Mouse (Mus musculus) C2C12 (cell line): Measurements from ENCODE around the gene Mmp11. TPM values are rescaled to one million over a fixed set of nuclear protein-coding genes. Genes with fewer than 3 reads are reported as not detected.

Source experiments
- H3K27me3 ChIP-seq: one replicate; pipeline ENCODE4 v1.6.1; 2011; ENCODE audit not compliant: control insufficient read depth, insufficient read depth, insufficient read length
- H3K36me3 ChIP-seq: one replicate; pipeline ENCODE4 v1.6.1; 2011; ENCODE audit not compliant: control insufficient read depth, insufficient read depth
- H3K4me3 ChIP-seq: one replicate; pipeline ENCODE4 v1.5.1; 2011; ENCODE audit warnings: mild to moderate bottlenecking, control low read depth; ENCODE audit not compliant: poor library complexity, insufficient read depth, severe bottlenecking
- H3K79me2 ChIP-seq: one replicate; pipeline ENCODE4 v1.6.1; 2011; ENCODE audit not compliant: control insufficient read depth, insufficient read depth
- H3K79me3 ChIP-seq: one replicate; pipeline ENCODE4 v1.6.1; 2011; ENCODE audit warnings: low read depth, control low read depth
- H3ac ChIP-seq: one replicate; pipeline ENCODE3; 2011; ENCODE audit warnings: low read depth; ENCODE audit not compliant: control insufficient read depth, insufficient read length
- CEBPB ChIP-seq: IDR thresholded peaks from one replicate; pipeline ENCODE4 v1.6.1; 2011; ENCODE audit warnings: low read depth, mild to moderate bottlenecking, control low read depth, moderate library complexity
- CTCF ChIP-seq: IDR thresholded peaks from one replicate; pipeline ENCODE4 v1.5.1; 2011; ENCODE audit not compliant: control insufficient read depth, insufficient read depth, insufficient read length
- FOSL1 ChIP-seq: IDR thresholded peaks from one replicate; pipeline ENCODE4 v1.8.0; 2011; ENCODE audit warnings: mild to moderate bottlenecking, low read length; ENCODE audit not compliant: poor library complexity, insufficient read depth, severe bottlenecking
- MAX ChIP-seq: IDR thresholded peaks from one replicate; pipeline ENCODE4 v1.6.1; 2011; ENCODE audit warnings: mild to moderate bottlenecking, control low read depth
- MYOD1 ChIP-seq: IDR thresholded peaks from one replicate; pipeline ENCODE4 v1.6.1; 2011; ENCODE audit warnings: low read depth; ENCODE audit not compliant: control insufficient read depth, insufficient read length
- MYOG ChIP-seq: IDR thresholded peaks from one replicate; pipeline ENCODE4 v1.6.1; 2011; ENCODE audit not compliant: control insufficient read depth, insufficient read length; ENCODE audit errors: extremely low read depth
- USF1 ChIP-seq: IDR thresholded peaks from one replicate; pipeline ENCODE4 v1.6.1; 2011; ENCODE audit warnings: low read depth, mild to moderate bottlenecking, control low read depth, moderate library complexity
- polyA plus RNA-seq: library from polyadenylated mRNA; unstranded; fragments of >200 nt; fragmentation: generic; extraction: Trizol; gene quantifications from one replicate; pipeline ENCODE4 v1.2.1, GENCODE M21; 2012; ENCODE audit warnings: missing spikeins

Gene Mmp11
- polyA plus RNA-seq, 1 experiment: 53.2 TPM

GRCm38 (mm10) chr10:75878836-75879235 is 57.5 kb downstream of the Mmp11 start:
- TF ChIP-seq USF1 (no peak), CTCF (no peak), MYOD1 (no peak), MAX (no peak), CEBPB (no peak), FOSL1 (no peak), MYOG (no peak)
- no peaks in the 10 kb centered on the region for H3K36me3 ChIP-seq

DNA sequence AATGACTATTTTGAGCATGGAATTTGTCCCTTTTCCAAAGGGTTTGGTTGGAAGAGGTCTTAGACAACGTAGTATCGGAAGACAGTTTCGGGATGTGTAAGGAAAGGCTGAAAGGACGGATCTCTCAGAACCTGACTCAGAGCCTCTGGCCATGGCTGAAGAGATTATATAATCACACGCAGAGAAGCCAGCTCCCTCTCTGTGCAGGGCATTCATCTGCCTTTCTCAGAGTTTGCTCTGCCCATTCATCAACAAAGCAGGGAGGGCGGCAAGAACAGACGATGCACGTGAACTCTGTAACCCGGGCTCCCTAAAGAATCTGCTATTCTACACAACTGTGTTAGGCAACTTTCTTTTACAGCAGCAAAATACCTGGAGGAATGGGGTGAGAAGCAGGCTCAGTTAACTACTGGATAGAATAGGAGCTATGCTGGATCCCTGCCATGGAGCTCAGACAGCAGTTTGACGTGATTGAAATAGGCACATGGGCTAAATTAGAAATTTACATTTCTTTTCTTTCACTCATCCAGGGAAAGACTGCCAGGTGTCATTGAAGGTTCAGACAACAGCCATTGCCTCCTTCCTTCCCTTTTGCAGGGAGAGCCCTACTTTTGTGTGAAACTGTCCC is 62.6 kb downstream of the Mmp11 start:
- H3K27me3 ChIP-seq: no peaks in the 10 kb centered on the region
- no peak overlapping the region for H3ac ChIP-seq
- H3K79me3 ChIP-seq: no peaks in the 10 kb centered on the region
- no peaks in the 10 kb centered on the region for H3K79me2 ChIP-seq
- H3K4me3 ChIP-seq: no peak overlapping the region
- TF ChIP-seq CTCF: no peak
- TF ChIP-seq FOSL1: no peak
- no peak for TF ChIP-seq MYOG
- TF ChIP-seq MAX: no peak
- no peak for TF ChIP-seq CEBPB
- no peak for TF ChIP-seq USF1
- TF ChIP-seq MYOD1: no peak
- no peaks in the 10 kb centered on the region for H3K36me3 ChIP-seq

More at GRCm38 (mm10) chr10:75878836-75879235, 57.5 kb downstream of the Mmp11 start:
- no peak overlapping the region for H3ac ChIP-seq
- H3K4me3 ChIP-seq: no peak overlapping the region
- H3K79me3 ChIP-seq: no peaks in the 10 kb centered on the region
- H3K27me3 ChIP-seq: no peaks in the 10 kb centered on the region
- H3K79me2 ChIP-seq: no peaks in the 10 kb centered on the region

Other genes with a start within 250 kb of the Mmp11 start
- 24.5 TPM for gene Cabin1, start 172.2 kb downstream of the Mmp11 start, polyA plus RNA-seq
- 27.9 TPM for gene Ddt, start 163.1 kb downstream of the Mmp11 start, polyA plus RNA-seq
- not detected for gene Gm20441, start 155.5 kb downstream of the Mmp11 start, polyA plus RNA-seq
- gene Gstt3, start 155.1 kb downstream of the Mmp11 start, polyA plus RNA-seq: 0.13 TPM
- 0.76 TPM for gene Gstt1, start 137.9 kb downstream of the Mmp11 start, polyA plus RNA-seq
- not detected for gene Gstt4, start 114.0 kb downstream of the Mmp11 start, polyA plus RNA-seq
- gene Gstt2, start 99.1 kb downstream of the Mmp11 start, polyA plus RNA-seq: 0.49 TPM
- 2,436 TPM for gene Mif, start 76.3 kb downstream of the Mmp11 start, polyA plus RNA-seq
- gene Derl3, start 43.1 kb downstream of the Mmp11 start, polyA plus RNA-seq: 0.25 TPM
- 133 TPM for gene Smarcb1, start 14.9 kb downstream of the Mmp11 start, polyA plus RNA-seq
- 91.1 TPM for gene Chchd10, start 3.4 kb downstream of the Mmp11 start, polyA plus RNA-seq
- 0.35 TPM for gene Gm867, start 4.2 kb upstream of the Mmp11 start, polyA plus RNA-seq
- 0.13 TPM for gene Vpreb3, start 6.6 kb upstream of the Mmp11 start, polyA plus RNA-seq
- not detected for gene Gm5134, start 18.0 kb upstream of the Mmp11 start, polyA plus RNA-seq
- 6.7 TPM for gene Zfp280b, start 96.2 kb upstream of the Mmp11 start, polyA plus RNA-seq
- not detected for gene Slc5a4b, start 174.5 kb upstream of the Mmp11 start, polyA plus RNA-seq
- gene Slc5a4a, start 211.0 kb upstream of the Mmp11 start, polyA plus RNA-seq: not detected